Mouse (Mus musculus): ENCODE data around the gene Fam83g.

GRCm38 (mm10) chr11:61674151-61674838 is 9.6 kb upstream of the Fam83g start:
- TF ChIP-seq CTCF (IDR thresholded peaks at IDR 0.05; ENCODE audit: insufficient read depth, low read length) (no peak), POLR2A (IDR thresholded peaks at IDR 0.05; ENCODE audit: borderline replicate concordance, extremely low read depth, low read depth, low read length) (no peak)

Data from lung, adult 2 months (tissue).